Mouse (Mus musculus) midbrain, postnatal 0 days (tissue): ENCODE data around the gene Gimap8. TPM values are rescaled to one million over a fixed set of nuclear protein-coding genes. Genes with fewer than 3 reads are reported as not detected.

Experiments
- ATAC-seq: fragments of 200-750 bp; cut with Nextera tagmentation; 2 replicates; pipeline ENCODE4 v1.8.0; 2017; ENCODE audit warnings: moderate number of reproducible peaks, mild to moderate bottlenecking, moderate TSS enrichment, moderate library complexity; ENCODE audit not compliant: low FRiP score
- DNase-seq: peaks from one replicate; pipeline ENCODE4 v3.0.0-alpha.2; 2015; ENCODE audit warnings: low spot score
- H3K27ac ChIP-seq: fragments of 300-500 bp; sonication (generic); 2 replicates; pipeline ENCODE4 v1.5.1; 2014; ENCODE audit warnings: low read depth, mild to moderate bottlenecking, low read length, mixed read lengths
- H3K27me3 ChIP-seq: fragments of 300-500 bp; sonication (generic); 2 replicates; pipeline ENCODE4 v1.6.1; 2014; ENCODE audit warnings: low read length, control low read depth, mixed read lengths; ENCODE audit not compliant: insufficient read depth
- H3K36me3 ChIP-seq: fragments of 300-500 bp; sonication (generic); 2 replicates; pipeline ENCODE4 v1.6.1; 2014; ENCODE audit warnings: low read length, control low read depth, mixed read lengths; ENCODE audit not compliant: insufficient read depth
- H3K4me1 ChIP-seq: fragments of 300-500 bp; sonication (generic); 2 replicates; pipeline ENCODE4 v1.6.1; 2014; ENCODE audit warnings: mild to moderate bottlenecking, control low read depth, antibody characterized with exemption, low read length, mixed read lengths; ENCODE audit not compliant: insufficient read depth
- H3K4me2 ChIP-seq: fragments of 300-500 bp; sonication (generic); 2 replicates; pipeline ENCODE4 v1.6.1; 2014; ENCODE audit warnings: low read depth, mild to moderate bottlenecking, low read length, mixed read lengths; ENCODE audit not compliant: poor library complexity, severe bottlenecking
- H3K4me3 ChIP-seq: fragments of 300-500 bp; sonication (generic); 2 replicates; pipeline ENCODE4 v1.5.1; 2014; ENCODE audit warnings: low read depth, mild to moderate bottlenecking, low read length, moderate library complexity
- H3K9ac ChIP-seq: fragments of 300-500 bp; sonication (generic); replicated peaks from 2 replicates; pipeline ENCODE4 v1.6.1; 2014; ENCODE audit warnings: mild to moderate bottlenecking, low read length, moderate library complexity, mixed read lengths; ENCODE audit not compliant: poor library complexity, severe bottlenecking
- H3K9me3 ChIP-seq: fragments of 300-500 bp; sonication (generic); 2 replicates; pipeline ENCODE4 v1.6.1; 2016; ENCODE audit warnings: low read length, control low read depth
- CTCF ChIP-seq: IDR thresholded peaks from 2 replicates; pipeline ENCODE4 v1.5.1; 2016; ENCODE audit warnings: antibody characterized with exemption, mild to moderate bottlenecking
- WGBS: fragments of 180-500 bp; shearing (Covaris S2); extraction: QIAGEN DNeasy Blood & Tissue Kit; methylation state at CpG from one replicate; pipeline ENCODE4 v1.1.7; 2014; 5-methylcytosine and 5-hydroxymethylcytosine counted together
- polyA plus RNA-seq: library from polyadenylated mRNA; unstranded; fragments of >200 nt; fragmentation: Nextera tagmentation; extraction: Ambion mirVana; gene quantifications from 2 replicates; pipeline ENCODE4 v1.2.1, GENCODE M21; 2015
- total RNA-seq: library from RNA; depleted of rRNA; stranded (reverse); fragments of >200 nt; gene quantifications from 2 replicates; pipeline ENCODE4 v1.2.3, GENCODE M21; 2014; rRNA removed

The Gimap8 gene
- total RNA-seq (0.60 and 0.76 TPM in 2 replicates), polyA plus RNA-seq (0.45 and 0.53 TPM in 2 replicates)

- DNase-seq: peak; percentile 50
- H3K4me2 ChIP-seq: no peak within 1 kb of the TSS
- ATAC-seq: no peak
- no peaks in the 10 kb centered on the region for H3K4me1 ChIP-seq
- no peak within 1 kb of the TSS for H3K27ac ChIP-seq
- peaks cover 5% of the 10 kb centered on the region; the same call in 1 of the 2 replicates for H3K27me3 ChIP-seq
- 41% methylated on average over 3 of the region's 3 CpGs for WGBS
- H3K9me3 ChIP-seq: no peaks in the 10 kb centered on the region
- H3K36me3 ChIP-seq: no peaks in the 10 kb centered on the region
- H3K9ac ChIP-seq: no peak within 1 kb of the TSS; the same call in 1 of the 2 replicates
- TF ChIP-seq CTCF: peak; percentile 57
- H3K4me3 ChIP-seq: no peak within 1 kb of the TSS
These were observed at the start of gene Gimap8 for GRCm38 (mm10) chr6:48646995-48647394. TSS of gene Gimap8 (plus strand) at chr6:48647234.

DNA sequence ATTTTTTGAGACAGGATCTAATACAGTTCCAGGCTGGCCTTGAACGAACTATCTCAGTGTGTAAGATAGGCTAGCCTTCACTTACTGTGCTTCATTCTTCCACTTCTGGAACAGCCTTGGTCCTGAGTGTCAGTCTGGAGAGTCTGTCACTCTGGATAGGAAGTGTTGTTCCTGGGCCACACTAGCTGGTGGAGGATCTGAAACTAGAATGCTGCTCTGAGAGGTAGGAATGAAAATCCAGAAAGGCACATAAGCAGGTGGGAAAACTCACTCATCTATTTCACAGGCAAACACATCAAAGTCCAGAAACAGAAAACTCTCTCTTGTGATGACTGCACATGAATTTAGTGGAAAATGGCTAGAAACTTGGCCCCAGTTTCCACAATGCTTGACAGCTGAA lies 46.4 kb upstream of the Gimap8 start:
- Histone ChIP-seq H3K9me3 (peaks cover 13% of the 10 kb centered on the region; the same call in 1 of the 2 replicates), H3K4me2 (no peak overlapping the region), H3K27ac (peak overlapping the region; percentile 78; the same call in 1 of the 2 replicates), H3K4me1 (0 out of 2 replicates have a peak, but pooled peaks cover 4% of the 10 kb centered on the region), H3K36me3 (peaks cover 41% of the 10 kb centered on the region), H3K9ac (no peak overlapping the region), H3K4me3 (no peak overlapping the region), H3K27me3 (no peaks in the 10 kb centered on the region)
- WGBS: 90% methylated on average over 1 of the region's 1 CpGs
- no peak for TF ChIP-seq CTCF
- ATAC-seq (no peak), DNase-seq (no peak)

- WGBS: 3% methylated on average over 42 of the region's 42 CpGs
- ATAC-seq (peak; percentile 99), DNase-seq (peak; percentile 97)
- 0 out of 2 replicates have a peak, but pooled peaks have one; percentile 25 for TF ChIP-seq CTCF
- peaks cover 9% of the 10 kb centered on the region; the same call in 1 of the 2 replicates for H3K9me3 ChIP-seq
- 0 out of 2 replicates have a peak, but pooled peaks cover 4% of the 10 kb centered on the region for H3K4me1 ChIP-seq
- peak within 1 kb of the TSS; percentile 85 for H3K4me2 ChIP-seq
- peak within 1 kb of the TSS; percentile 78 for H3K27ac ChIP-seq
- no peaks in the 10 kb centered on the region for H3K27me3 ChIP-seq
- H3K9ac ChIP-seq: peak within 1 kb of the TSS; percentile 77
- peak within 1 kb of the TSS; percentile 60 for H3K4me3 ChIP-seq
- peaks cover 32% of the 10 kb centered on the region for H3K36me3 ChIP-seq
These were observed 45.6 kb upstream of the Gimap8 start, which contains the start of gene Zfp775 for GRCm38 (mm10) chr6:48601271-48602079. TSS of gene Zfp775 (plus strand) at chr6:48602063.

GRCm38 (mm10) chr6:48602080-48602741 lies 44.8 kb upstream of the Gimap8 start:
- no peaks in the 10 kb centered on the region for H3K27me3 ChIP-seq
- TF ChIP-seq CTCF: no peak
- 0 out of 2 replicates have a peak, but pooled peaks cover 4% of the 10 kb centered on the region for H3K4me1 ChIP-seq
- H3K4me2 ChIP-seq: peak overlapping the region; percentile 85
- ATAC-seq (peak; percentile 81), DNase-seq (peak; percentile 45)
- H3K9me3 ChIP-seq: peaks cover 2% of the 10 kb centered on the region; the same call in 1 of the 2 replicates
- H3K4me3 ChIP-seq: peak overlapping the region; percentile 60
- H3K36me3 ChIP-seq: peaks cover 25% of the 10 kb centered on the region
- H3K9ac ChIP-seq: peak overlapping the region; percentile 77
- H3K27ac ChIP-seq: peak overlapping the region; percentile 78
- WGBS: under 1% methylated on average over 28 of the region's 28 CpGs

- H3K27me3 ChIP-seq: no peaks in the 10 kb centered on the region
- no peak overlapping the region for H3K4me3 ChIP-seq
- no peak overlapping the region for H3K4me2 ChIP-seq
- H3K27ac ChIP-seq: no peak overlapping the region
- H3K36me3 ChIP-seq: no peaks in the 10 kb centered on the region
- H3K9me3 ChIP-seq: no peaks in the 10 kb centered on the region
- TF ChIP-seq CTCF: no peak
- 64% methylated on average over 2 of the region's 2 CpGs for WGBS
- ATAC-seq (no peak), DNase-seq (no peak)
- H3K9ac ChIP-seq: no peak overlapping the region
- H3K4me1 ChIP-seq: no peaks in the 10 kb centered on the region
These were observed 38.9 kb upstream of the Gimap8 start for GRCm38 (mm10) chr6:48608124-48608523.
